Mouse (Mus musculus): ENCODE results near the gene Ank2. TPM values are rescaled to one million over a fixed set of nuclear protein-coding genes. Genes with fewer than 3 reads are reported as not detected.
A peak's percentile ranks its signal among the peaks of the same experiment; 100 is the strongest.
"Not testable (repeated sequence)": the region's sequence is repeated elsewhere in the genome, so short reads cannot be mapped to it uniquely, and the experiment has no call there.

The Ank2 gene
- polyA plus RNA-seq, 1 experiment = 352 TPM

DNA sequence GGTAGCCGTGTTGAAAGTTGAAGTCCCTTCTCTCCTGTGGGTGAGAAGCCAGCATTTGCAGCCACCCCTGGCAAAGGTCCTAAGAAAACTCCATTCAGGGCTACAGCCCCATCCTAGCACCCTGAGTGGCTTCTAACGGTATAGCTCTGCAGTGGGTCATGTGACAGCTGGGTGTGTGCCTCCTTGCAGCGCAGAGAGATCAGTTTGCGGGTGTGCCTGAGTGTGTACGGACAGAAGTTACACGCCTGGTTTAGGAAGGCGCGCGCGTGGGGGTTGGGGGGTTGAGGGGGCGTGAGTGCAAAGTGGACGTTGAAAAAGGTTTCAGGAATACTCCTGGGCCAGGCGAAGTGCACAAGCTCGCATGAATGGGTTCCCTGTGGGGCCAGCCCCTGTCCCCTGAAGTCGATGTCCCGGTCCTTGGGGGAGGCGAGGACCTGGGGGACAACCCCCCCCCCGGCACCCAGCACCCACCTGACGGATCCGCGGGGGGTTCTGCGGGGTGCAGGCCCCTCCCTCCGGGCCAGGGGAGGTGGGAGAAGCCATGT, 881 bp downstream of the Ank2 start:
- Histone ChIP-seq H3K4me3 (ENCODE audit: insufficient read depth, low read length) (peak overlapping the region; percentile 36), H3K4me1 (ENCODE audit: control insufficient read depth, insufficient read depth, low read length) (peaks cover 2% of the 10 kb centered on the region; the same call in 1 of the 2 replicates), H3K27ac (ENCODE audit: insufficient read depth, low read length) (0 out of 2 replicates have a peak overlapping the region, but pooled peaks have one; percentile 32)
- TF ChIP-seq CTCF (IDR thresholded peaks at IDR 0.05; ENCODE audit: extremely low read depth, insufficient read depth, low read length) (no peak), POLR2A (IDR thresholded peaks at IDR 0.05; ENCODE audit: extremely low read depth, insufficient read depth, low read length) (peak; percentile 59; the same call in 1 of the 2 replicates)

DNA sequence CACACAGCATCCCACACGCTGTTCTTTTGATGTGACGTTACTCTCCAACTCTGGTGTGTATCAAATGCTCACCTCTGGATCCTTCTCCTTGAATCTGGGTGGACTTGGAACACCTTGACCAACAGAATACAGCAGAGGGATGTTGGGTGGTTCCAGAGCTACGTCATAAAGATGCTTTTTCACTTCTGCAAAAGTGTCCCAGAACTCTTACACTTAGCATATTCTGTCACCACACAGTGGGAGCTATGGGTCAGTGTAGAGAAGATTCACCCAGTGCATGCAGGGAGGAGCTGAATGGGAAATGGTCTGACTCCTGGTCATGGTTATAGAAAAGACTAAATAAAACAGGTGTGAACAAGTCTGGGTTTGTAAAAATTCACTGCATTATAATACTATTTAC, 6.5 kb downstream of the Ank2 start:
- Histone ChIP-seq H3K27ac (ENCODE audit: insufficient read depth, low read length) (no peak overlapping the region), H3K4me1 (ENCODE audit: control insufficient read depth, insufficient read depth, low read length) (peaks cover 2% of the 10 kb centered on the region; the same call in 1 of the 2 replicates), H3K4me3 (ENCODE audit: insufficient read depth, low read length) (no peak overlapping the region)
- TF ChIP-seq CTCF (IDR thresholded peaks at IDR 0.05; ENCODE audit: extremely low read depth, insufficient read depth, low read length) = no peak
- TF ChIP-seq POLR2A (IDR thresholded peaks at IDR 0.05; ENCODE audit: extremely low read depth, insufficient read depth, low read length) = no peak

DNA sequence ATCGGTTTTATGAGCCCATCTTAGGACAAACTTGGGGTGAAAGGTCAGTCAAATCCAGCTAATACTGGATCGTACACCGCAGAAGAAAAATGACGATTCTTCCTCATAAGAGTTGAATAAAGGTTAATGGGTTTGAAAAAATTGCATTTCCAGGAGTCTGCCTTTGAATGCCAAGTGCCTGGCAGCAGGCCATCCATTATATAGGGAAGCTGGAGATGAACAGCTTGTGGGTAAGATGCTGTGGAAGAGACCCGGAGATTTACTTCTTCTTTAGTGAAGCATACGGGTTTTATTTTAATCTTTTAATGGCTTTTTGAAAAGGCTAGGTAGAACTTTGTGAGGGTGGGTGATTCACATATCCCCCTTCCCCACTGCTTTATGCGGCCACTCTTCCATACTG, 11.8 kb downstream of the Ank2 start:
- TF ChIP-seq POLR2A (IDR thresholded peaks at IDR 0.05; ENCODE audit: extremely low read depth, insufficient read depth, low read length) (no peak), CTCF (IDR thresholded peaks at IDR 0.05; ENCODE audit: extremely low read depth, insufficient read depth, low read length) (no peak)
- no peak overlapping the region for H3K4me3 ChIP-seq (ENCODE audit: insufficient read depth, low read length)
- H3K4me1 ChIP-seq (ENCODE audit: control insufficient read depth, insufficient read depth, low read length) = peaks cover 2% of the 10 kb centered on the region; the same call in 1 of the 2 replicates
- no peak overlapping the region for H3K27ac ChIP-seq (ENCODE audit: insufficient read depth, low read length)

DNA sequence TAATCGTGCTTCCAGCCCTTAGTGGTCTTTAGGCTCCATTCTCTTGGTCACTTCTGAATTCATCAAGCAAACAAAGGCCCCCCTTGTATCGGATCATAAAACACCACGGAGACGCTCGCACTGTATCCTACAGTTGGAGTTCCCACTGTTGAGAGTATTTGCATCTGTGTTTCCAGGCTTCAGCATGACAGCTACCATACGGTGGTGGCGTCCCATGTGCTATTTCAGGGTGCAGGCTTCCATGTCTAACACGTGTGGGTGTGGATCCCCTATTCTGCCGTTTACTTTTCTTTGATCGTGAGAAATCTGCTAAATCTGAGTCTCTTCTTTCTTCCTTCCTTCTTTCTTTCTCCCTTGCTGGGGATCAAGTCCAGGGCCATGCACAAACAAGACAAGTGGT, 14.0 kb downstream of the Ank2 start:
- Histone ChIP-seq H3K4me3 (ENCODE audit: insufficient read depth, low read length) (no peak overlapping the region), H3K4me1 (ENCODE audit: control insufficient read depth, insufficient read depth, low read length) (peaks cover 2% of the 10 kb centered on the region; the same call in 1 of the 2 replicates), H3K27ac (ENCODE audit: insufficient read depth, low read length) (no peak overlapping the region)
- TF ChIP-seq POLR2A (IDR thresholded peaks at IDR 0.05; ENCODE audit: extremely low read depth, insufficient read depth, low read length) (no peak), CTCF (IDR thresholded peaks at IDR 0.05; ENCODE audit: extremely low read depth, insufficient read depth, low read length) (no peak)

DNA sequence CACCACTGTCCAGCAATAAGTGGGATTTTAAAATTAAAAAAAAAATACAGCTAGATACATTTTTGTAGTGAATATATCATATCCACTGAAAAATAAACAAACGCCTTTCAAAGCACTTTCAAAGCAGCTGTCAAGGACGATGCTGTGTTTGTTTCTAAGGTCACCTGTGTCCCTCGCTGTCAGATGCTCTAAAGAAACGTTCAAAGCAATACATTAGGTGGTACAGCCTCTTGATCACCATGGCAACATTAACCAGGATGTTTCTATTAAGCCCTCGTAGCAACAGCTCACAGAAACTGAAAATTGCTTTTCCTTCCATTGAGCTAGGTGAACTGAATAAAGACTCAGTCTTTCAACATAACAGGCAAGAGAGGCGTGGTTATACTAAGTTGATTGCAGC, 17.5 kb downstream of the Ank2 start:
- Histone ChIP-seq H3K4me3 (ENCODE audit: insufficient read depth, low read length) (no peak overlapping the region), H3K4me1 (ENCODE audit: control insufficient read depth, insufficient read depth, low read length) (peaks cover 2% of the 10 kb centered on the region; the same call in 1 of the 2 replicates), H3K27ac (ENCODE audit: insufficient read depth, low read length) (no peak overlapping the region)
- TF ChIP-seq CTCF (IDR thresholded peaks at IDR 0.05; ENCODE audit: extremely low read depth, insufficient read depth, low read length) (no peak), POLR2A (IDR thresholded peaks at IDR 0.05; ENCODE audit: extremely low read depth, insufficient read depth, low read length) (no peak)

DNA sequence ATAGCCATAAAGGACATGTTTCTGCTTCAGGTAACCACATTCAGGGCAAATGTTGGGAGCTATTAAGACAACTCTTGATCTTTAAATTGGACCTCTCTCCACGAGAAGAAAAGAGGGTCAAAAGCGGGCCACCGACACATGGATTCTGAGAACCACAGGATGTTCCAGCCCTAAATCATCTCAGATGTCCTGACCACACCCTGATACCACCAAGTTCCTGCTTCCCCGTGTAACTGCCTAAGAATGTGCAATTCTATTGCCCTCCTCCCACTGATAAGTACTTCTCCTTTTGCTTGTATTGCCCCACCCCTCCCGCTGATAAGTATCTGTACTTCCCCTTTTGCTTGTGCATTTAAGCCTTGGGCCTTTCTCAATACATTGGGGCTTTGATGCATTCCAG, 18.8 kb downstream of the Ank2 start:
- not testable (repeated sequence) for H3K27ac ChIP-seq (ENCODE audit: insufficient read depth, low read length); H3K4me1 ChIP-seq (ENCODE audit: control insufficient read depth, insufficient read depth, low read length)

DNA sequence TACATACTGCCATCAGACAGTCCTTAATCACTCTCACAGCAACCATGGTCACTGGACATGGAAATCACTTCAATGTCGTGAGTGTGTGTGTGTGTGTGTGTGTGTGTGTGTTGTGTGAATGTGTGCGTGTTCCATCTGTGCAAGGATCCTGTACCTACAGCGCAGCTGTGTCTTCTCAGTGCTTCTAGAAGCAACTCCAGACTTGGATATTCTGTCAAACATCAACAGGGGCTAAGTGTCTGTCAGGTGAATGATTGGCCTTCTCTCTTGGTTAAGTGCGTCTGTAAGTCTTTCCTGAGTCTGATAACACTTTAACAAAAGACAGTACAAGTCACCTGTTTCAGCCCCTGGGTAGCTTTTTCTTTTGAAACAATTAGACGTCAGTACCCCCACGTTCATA, 25.0 kb downstream of the Ank2 start:
- Histone ChIP-seq H3K27ac (ENCODE audit: insufficient read depth, low read length) (no peak overlapping the region), H3K4me1 (ENCODE audit: control insufficient read depth, insufficient read depth, low read length) (no peaks in the 10 kb centered on the region), H3K4me3 (ENCODE audit: insufficient read depth, low read length) (no peak overlapping the region)
- TF ChIP-seq POLR2A (IDR thresholded peaks at IDR 0.05; ENCODE audit: extremely low read depth, insufficient read depth, low read length) = no peak
- TF ChIP-seq CTCF (IDR thresholded peaks at IDR 0.05; ENCODE audit: extremely low read depth, insufficient read depth, low read length) = no peak

More for the DNA sequence above, 18.8 kb downstream of the Ank2 start:
- not testable (repeated sequence) for H3K4me3 ChIP-seq (ENCODE audit: insufficient read depth, low read length)

DNA sequence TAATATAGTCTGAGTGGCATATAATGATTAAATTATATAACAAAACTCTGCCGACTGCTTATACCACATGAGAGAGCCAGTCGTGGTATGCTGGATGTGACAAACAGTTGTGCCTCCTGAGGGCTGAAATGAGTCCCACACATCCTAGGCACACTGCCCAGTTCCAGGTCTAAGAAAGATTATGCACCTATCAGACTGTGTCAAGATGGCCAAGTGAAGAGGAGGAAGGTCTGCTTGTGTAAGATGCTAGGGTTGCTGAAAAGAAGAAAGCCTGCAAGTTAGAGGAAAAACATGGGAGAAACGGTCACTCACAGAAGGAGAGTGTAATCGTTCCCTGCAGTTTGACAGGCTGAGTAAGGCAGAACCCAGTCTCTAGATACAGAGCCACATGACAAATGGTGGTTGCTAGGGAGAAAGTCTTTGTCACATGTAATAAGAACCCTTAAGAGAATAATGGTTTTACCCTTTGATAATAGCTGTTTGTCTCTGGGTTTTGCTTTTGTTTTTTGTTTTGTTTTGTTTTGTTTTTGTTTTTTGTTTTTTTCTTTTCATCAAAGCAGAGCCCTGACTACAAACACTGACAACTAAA, 29.9 kb downstream of the Ank2 start:
- H3K4me1 ChIP-seq (ENCODE audit: control insufficient read depth, insufficient read depth, low read length) = no peaks in the 10 kb centered on the region
- H3K27ac ChIP-seq (ENCODE audit: insufficient read depth, low read length) = no peak overlapping the region
- no peak for TF ChIP-seq CTCF (IDR thresholded peaks at IDR 0.05; ENCODE audit: extremely low read depth, insufficient read depth, low read length)
- no peak for TF ChIP-seq POLR2A (IDR thresholded peaks at IDR 0.05; ENCODE audit: extremely low read depth, insufficient read depth, low read length)
- H3K4me3 ChIP-seq (ENCODE audit: insufficient read depth, low read length) = no peak overlapping the region

DNA sequence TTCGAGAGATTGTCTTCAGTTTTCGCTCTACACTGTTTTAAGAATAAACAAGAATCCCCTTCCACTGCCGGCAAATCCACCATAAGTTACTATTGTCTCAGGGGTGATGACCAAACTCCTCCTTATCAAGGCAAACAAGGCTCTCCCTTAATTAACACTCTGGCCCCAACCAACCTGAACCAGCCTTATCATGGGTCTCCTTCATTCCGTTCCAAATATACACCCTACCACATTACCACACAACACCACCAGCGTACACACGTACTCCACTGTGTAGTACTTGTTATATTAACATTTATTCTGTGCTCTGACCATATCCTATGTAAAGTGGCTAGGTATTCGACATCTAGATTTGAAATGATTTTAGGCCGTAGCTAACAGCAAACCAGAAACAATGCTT, 30.6 kb downstream of the Ank2 start:
- Histone ChIP-seq H3K27ac (ENCODE audit: insufficient read depth, low read length) (no peak overlapping the region), H3K4me3 (ENCODE audit: insufficient read depth, low read length) (no peak overlapping the region), H3K4me1 (ENCODE audit: control insufficient read depth, insufficient read depth, low read length) (no peaks in the 10 kb centered on the region)
- TF ChIP-seq CTCF (IDR thresholded peaks at IDR 0.05; ENCODE audit: extremely low read depth, insufficient read depth, low read length) = no peak
- no peak for TF ChIP-seq POLR2A (IDR thresholded peaks at IDR 0.05; ENCODE audit: extremely low read depth, insufficient read depth, low read length)

DNA sequence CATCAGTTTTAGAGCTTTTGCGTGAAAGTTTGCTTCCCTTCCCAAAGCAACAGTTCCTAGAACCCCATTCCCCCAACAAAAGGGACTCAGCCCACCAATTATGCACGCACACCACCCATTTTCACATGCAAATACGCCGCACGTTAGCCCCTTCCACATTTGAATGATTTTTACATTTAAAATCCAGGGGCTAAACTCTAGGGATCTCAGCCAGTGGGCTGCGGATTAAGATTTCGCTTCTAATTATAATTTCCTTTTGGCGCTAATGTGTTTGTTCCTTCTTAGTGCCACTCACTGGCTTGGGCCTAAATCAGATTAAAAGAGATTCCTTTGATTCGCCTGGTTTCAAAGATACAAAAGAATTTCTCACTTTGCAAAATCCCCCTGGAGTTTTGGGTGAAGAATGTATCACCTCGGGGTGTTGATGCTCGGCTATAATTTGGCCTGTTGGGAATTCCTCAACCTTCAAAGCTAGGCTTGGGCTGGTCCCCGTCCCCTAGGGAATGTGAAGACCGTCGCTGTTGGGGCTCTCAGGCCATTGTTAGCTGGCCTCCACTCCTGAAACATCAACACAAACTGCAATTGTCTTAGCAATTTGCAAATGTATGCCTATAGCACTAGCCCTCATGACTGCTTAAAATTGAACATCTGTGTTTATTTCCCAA, 35.2 kb downstream of the Ank2 start:
- Histone ChIP-seq H3K27ac (ENCODE audit: insufficient read depth, low read length) (no peak overlapping the region), H3K4me1 (ENCODE audit: control insufficient read depth, insufficient read depth, low read length) (no peaks in the 10 kb centered on the region), H3K4me3 (ENCODE audit: insufficient read depth, low read length) (no peak overlapping the region)
- TF ChIP-seq POLR2A (IDR thresholded peaks at IDR 0.05; ENCODE audit: extremely low read depth, insufficient read depth, low read length) (no peak), CTCF (IDR thresholded peaks at IDR 0.05; ENCODE audit: extremely low read depth, insufficient read depth, low read length) (no peak)

Data from cortical plate, adult 2 months (tissue).